Mouse (Mus musculus): ENCODE measurements at regions not wholly inside any gene's neighbourhood (a gene's known extent, or its start where the extent isn't known, plus 50 kb on each side); places are given as distances from the start of the nearest gene placed in this dataset.

DNA sequence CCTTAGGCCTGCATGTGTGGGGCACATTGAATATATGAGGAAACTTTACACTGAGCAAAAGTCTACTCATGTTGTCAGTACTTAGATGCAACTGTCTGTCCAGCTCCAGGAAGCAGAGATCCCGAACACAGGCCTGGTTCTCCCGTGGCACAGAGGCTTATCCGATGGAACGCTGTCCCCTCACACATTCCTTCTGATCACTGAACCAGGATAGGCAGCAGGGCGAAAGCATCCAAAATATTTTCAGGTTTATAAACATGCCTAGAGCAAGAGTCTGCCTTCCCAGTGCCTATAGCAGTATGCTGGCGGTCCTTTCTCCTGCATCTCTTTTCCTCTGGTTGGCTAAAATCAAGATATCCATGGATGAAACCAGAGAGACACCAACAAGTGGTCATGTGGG is 109.3 kb upstream of the Adamts18 start:
- no peak for TF ChIP-seq CTCF (IDR thresholded peaks at IDR 0.05; ENCODE audit: low read depth, low read length)
- no peak for TF ChIP-seq TAL1 (conservative IDR thresholded peaks at IDR 0.05; ENCODE audit: low read depth, low read length)

All from G1E (cell line).